Mouse (Mus musculus) C2C12 (cell line): Measurements from ENCODE around the gene Adamts9.

ENCODE experiments used
- CTCF ChIP-seq: IDR thresholded peaks from one replicate; pipeline ENCODE4 v1.5.1; 2011; ENCODE audit not compliant: control insufficient read depth, insufficient read depth, insufficient read length
- USF1 ChIP-seq: IDR thresholded peaks from one replicate; pipeline ENCODE4 v1.6.1; 2011; ENCODE audit warnings: low read depth, mild to moderate bottlenecking, control low read depth, moderate library complexity

GRCm38 (mm10) chr6:92910611-92911010, 32.7 kb downstream of the Adamts9 start:
- TF ChIP-seq CTCF (no peak), USF1 (no peak)
